Comparison of ENCODE assay signal across 8 mouse cellular contexts in genomic region chr16:58521900-58522299, GRCm38 (mm10). TPM values are rescaled to one million over a fixed set of nuclear protein-coding genes. Genes with fewer than 3 reads are reported as not detected.
DNase-seq lines count a peak whose midpoint lies in the region; ATAC-seq lines count a peak whose summit lies in the region.

No protein-coding gene starts in this region.

- peak overlapping the region; percentile 73 for H3K4me3 ChIP-seq in lung, embryonic 15.5 days
- H3K4me3 ChIP-seq in forebrain, embryonic 15.5 days: peak overlapping the region; percentile 71; the same call in 1 of the 2 replicates
- peak overlapping the region; percentile 63 for H3K4me3 ChIP-seq in limb, embryonic 12.5 days (replicated peaks)
- H3K4me3 ChIP-seq in neural tube, embryonic 14.5 days (ENCODE audit: low read depth, low read length): peak overlapping the region; percentile 52; the same call in 1 of the 2 replicates

- H3K9ac ChIP-seq in lung, embryonic 15.5 days: peak overlapping the region; percentile 76
- no peak overlapping the region for H3K9ac ChIP-seq in forebrain, embryonic 15.5 days (replicated peaks)
- no peak overlapping the region; the same call in 1 of the 2 replicates for H3K9ac ChIP-seq in limb, embryonic 12.5 days (replicated peaks)
- no peak overlapping the region for H3K9ac ChIP-seq in neural tube, embryonic 14.5 days (replicated peaks; ENCODE audit: low read depth, low read length)

- no peaks in the 10 kb centered on the region for H3K9me3 ChIP-seq in lung, embryonic 15.5 days
- H3K9me3 ChIP-seq in forebrain, embryonic 15.5 days: peaks cover 4% of the 10 kb centered on the region; the same call in 1 of the 2 replicates
- peaks cover 8% of the 10 kb centered on the region for H3K9me3 ChIP-seq in limb, embryonic 12.5 days
- H3K9me3 ChIP-seq in neural tube, embryonic 14.5 days (ENCODE audit: control insufficient read depth, low read length): 0 out of 2 replicates have a peak, but pooled peaks cover 3% of the 10 kb centered on the region

- no peak for ATAC-seq in lung, embryonic 15.5 days (ENCODE audit: borderline replicate concordance, extremely low read depth, low FRiP score, low TSS enrichment)
- ATAC-seq in forebrain, embryonic 15.5 days (replicated peaks): no peak
- no peak for ATAC-seq in limb, embryonic 12.5 days (ENCODE audit: insufficient number of reproducible peaks, insufficient read depth, low FRiP score, low TSS enrichment, low read depth)
- ATAC-seq in neural tube, embryonic 14.5 days (ENCODE audit: low read depth): no peak

- no peaks in the 10 kb centered on the region for H3K36me3 ChIP-seq in lung, embryonic 15.5 days
- H3K36me3 ChIP-seq in forebrain, embryonic 15.5 days: no peaks in the 10 kb centered on the region
- H3K36me3 ChIP-seq in limb, embryonic 12.5 days: no peaks in the 10 kb centered on the region
- no peaks in the 10 kb centered on the region for H3K36me3 ChIP-seq in neural tube, embryonic 14.5 days (ENCODE audit: control insufficient read depth, insufficient read depth, low read length)

- H3K27me3 ChIP-seq in lung, embryonic 15.5 days: no peaks in the 10 kb centered on the region
- 0 out of 2 replicates have a peak, but pooled peaks cover 3% of the 10 kb centered on the region for H3K27me3 ChIP-seq in forebrain, embryonic 15.5 days
- H3K27me3 ChIP-seq in limb, embryonic 12.5 days: no peaks in the 10 kb centered on the region
- H3K27me3 ChIP-seq in neural tube, embryonic 14.5 days (ENCODE audit: control insufficient read depth, insufficient read depth, low read length): no peaks in the 10 kb centered on the region

- no peaks in the 10 kb centered on the region for H3K4me1 ChIP-seq in lung, embryonic 15.5 days
- H3K4me1 ChIP-seq in forebrain, embryonic 15.5 days: peaks cover 9% of the 10 kb centered on the region
- peaks cover 14% of the 10 kb centered on the region; the same call in 1 of the 2 replicates for H3K4me1 ChIP-seq in limb, embryonic 12.5 days (replicated peaks)
- no peaks in the 10 kb centered on the region for H3K4me1 ChIP-seq in neural tube, embryonic 14.5 days (ENCODE audit: control insufficient read depth, insufficient read depth, low read length)

- intact Hi-C loops in left cerebral cortex, postnatal 36 days (cut with DNase I): no loop called here

- H3K27ac ChIP-seq in lung, embryonic 15.5 days: no peak overlapping the region
- no peak overlapping the region for H3K27ac ChIP-seq in forebrain, embryonic 15.5 days (replicated peaks)
- no peak overlapping the region for H3K27ac ChIP-seq in limb, embryonic 12.5 days
- H3K27ac ChIP-seq in neural tube, embryonic 14.5 days (ENCODE audit: low read depth, low read length): no peak overlapping the region

- 25% methylated on average over 7 of the region's 7 CpGs for WGBS in lung, embryonic 15.5 days
- WGBS in forebrain, embryonic 15.5 days: 48% methylated on average over 7 of the region's 7 CpGs
- 29% methylated on average over 7 of the region's 7 CpGs for WGBS in limb, embryonic 12.5 days
- 43% methylated on average over 7 of the region's 7 CpGs for WGBS in neural tube, embryonic 14.5 days

- peak overlapping the region; percentile 93 for H3K4me2 ChIP-seq in lung, embryonic 15.5 days
- peak overlapping the region; percentile 99; the same call in 1 of the 2 replicates for H3K4me2 ChIP-seq in forebrain, embryonic 15.5 days (replicated peaks)
- H3K4me2 ChIP-seq in limb, embryonic 12.5 days: peak overlapping the region; percentile 70
- H3K4me2 ChIP-seq in neural tube, embryonic 14.5 days (ENCODE audit: low read depth, low read length): peak overlapping the region; percentile 77; the same call in 1 of the 2 replicates

- no peak for DNase-seq in lung, adult 18-20 months
- no peak for DNase-seq in left cerebral cortex, postnatal 36 days (ENCODE audit: low spot score in 2 of 2)
- DNase-seq in spleen, adult 18-20 months: no peak
- no peak for DNase-seq in gastrocnemius, postnatal 4 days (ENCODE audit: low spot score in 2 of 2)

RNA-seq across cellular contexts. Expression of gene St3gal6, which starts 2.1 kb away (rescaled TPM):
- polyA plus RNA-seq in lung, embryonic 15.5 days (2015; fragmentation: Nextera tagmentation; extraction: Ambion mirVana): 27.3 and 29.7 TPM in 2 replicates
- polyA plus RNA-seq in forebrain, embryonic 15.5 days (2015; fragmentation: Nextera tagmentation; extraction: Ambion mirVana): 4.3 and 6.8 TPM in 2 replicates
- polyA plus RNA-seq in limb, embryonic 12.5 days (2016; fragmentation: Nextera tagmentation; extraction: Ambion mirVana): 17.8 and 19.3 TPM in 2 replicates
- polyA plus RNA-seq in neural tube, embryonic 14.5 days (2014; fragmentation: Nextera tagmentation; extraction: Ambion mirVana): 6.3 and 8.3 TPM in 2 replicates
- total RNA-seq in left cerebral cortex, postnatal 36 days (2021): 10 to 100 TPM; 20.2 to 22.9 TPM
- 10 to 100 TPM; 33.4 to 42.6 TPM for total RNA-seq in gastrocnemius, postnatal 4 days (2021)
